Mouse (Mus musculus) embryonic stem cell, embryonic (primary cell): ENCODE data around the gene Prpf40a.

ENCODE experiments used
- CTCF ChIA-PET, 4 experiments: fragments of 300-600 bp in 2 of 4; fragments of 350-600 bp in 2 of 4; sonication (Branson Sonifier 250); formaldehyde crosslinking; loops; one replicate each; lab custom pipeline; 2022; ENCODE audit warnings: inconsistent platforms in 2 of 4; lab: Charles Lee
- POLR2A ChIA-PET, 4 experiments: fragments of 300-600 bp in 2 of 4; fragments of 350-600 bp in 2 of 4; sonication (Branson Sonifier 250); formaldehyde crosslinking; loops; one replicate each; lab custom pipeline; 2022; ENCODE audit warnings: antibody characterized with exemption in 4 of 4, inconsistent platforms in 1 of 4; lab: Charles Lee

Gene Prpf40a

GRCm38 (mm10) chr2:53129070-53129469 lies 62.0 kb downstream of the Prpf40a start:
- ChIA-PET POLR2A (no interaction called here), CTCF (no interaction called here)

- ChIA-PET CTCF (interaction anchor here (0.6 to 3.2 kb wide), 7 partner anchors 9 to 376 kb away, joined by 3 to 15 read pairs (median 6); no protein-coding TSS in a partner anchor), POLR2A (interaction anchor here in 1 of 4 experiments (0.8 kb wide), 1 partner anchor 65 kb away, joined by 3 read pairs; the partner anchor contains the start of gene Prpf40a)
These were observed 65.1 kb downstream of the Prpf40a start for GRCm38 (mm10) chr2:53125998-53126397.

DNA sequence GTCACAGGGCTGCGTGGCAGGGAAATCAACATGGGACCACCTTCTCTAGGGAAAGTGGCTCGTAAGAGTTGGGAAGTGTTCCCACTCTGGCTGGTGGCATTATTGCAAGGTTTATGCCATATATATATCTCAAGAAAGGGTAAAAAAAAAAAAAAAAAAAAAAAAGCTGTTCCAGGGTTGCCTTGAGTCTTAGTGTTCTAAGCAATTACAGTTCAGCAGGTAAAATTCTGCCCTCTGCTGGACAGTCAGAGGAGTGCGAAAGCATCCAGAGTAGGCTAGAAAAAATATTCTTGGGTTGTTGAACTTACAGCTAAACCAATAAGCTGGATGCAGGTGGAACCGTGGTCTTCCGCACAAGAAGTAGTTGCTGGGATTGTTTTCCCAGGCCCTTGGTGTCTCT lies 69.3 kb downstream of the Prpf40a start:
- ChIA-PET CTCF (interaction anchor here (0.5 to 2.9 kb wide), 54 partner anchors 9 to 1925 kb away, joined by 3 to 25 read pairs (median 5); partner anchors contain the start of genes Stam2 (in 2 of the 4), Arl5a (in 1 of the 4), Arl6ip6 (in 1 of the 4) and Prpf40a (in 1 of the 4)), POLR2A (interaction anchor here in 3 of 4 experiments (0.6 to 1.4 kb wide), 9 partner anchors 10 to 489 kb away, joined by 3 to 6 read pairs (median 5); partner anchors contain the start of genes Arl6ip6 (in 1 of the 3) and Prpf40a (in 1 of the 3))

- CTCF ChIA-PET: interaction anchor here (0.6 to 3.7 kb wide), 13 partner anchors 9 to 366 kb away, joined by 3 to 21 read pairs (median 5); partner anchors contain the start of gene Stam2 (in 1 of the 4)
- POLR2A ChIA-PET: interaction anchor here (0.6 to 2.1 kb wide), 8 partner anchors 15 to 882 kb away, joined by 3 to 7 read pairs (median 4); partner anchors contain the start of gene Stam2 (in 2 of the 4)
These were observed 82.5 kb downstream of the Prpf40a start for GRCm38 (mm10) chr2:53108547-53108946.

- POLR2A ChIA-PET: interaction anchor here in 2 of 4 experiments (0.8 to 1.2 kb wide), 2 partner anchors 11 to 85 kb away, joined by 3 read pairs; partner anchors contain the start of genes Arl6ip6 (in 1 of the 2) and Prpf40a (in 1 of the 2)
- CTCF ChIA-PET: interaction anchor here in 3 of 4 experiments (0.5 to 1.4 kb wide), 4 partner anchors 16 to 350 kb away, joined by 3 to 6 read pairs (median 5); no protein-coding TSS in a partner anchor
These were observed 84.6 kb downstream of the Prpf40a start for GRCm38 (mm10) chr2:53106472-53106871.

DNA sequence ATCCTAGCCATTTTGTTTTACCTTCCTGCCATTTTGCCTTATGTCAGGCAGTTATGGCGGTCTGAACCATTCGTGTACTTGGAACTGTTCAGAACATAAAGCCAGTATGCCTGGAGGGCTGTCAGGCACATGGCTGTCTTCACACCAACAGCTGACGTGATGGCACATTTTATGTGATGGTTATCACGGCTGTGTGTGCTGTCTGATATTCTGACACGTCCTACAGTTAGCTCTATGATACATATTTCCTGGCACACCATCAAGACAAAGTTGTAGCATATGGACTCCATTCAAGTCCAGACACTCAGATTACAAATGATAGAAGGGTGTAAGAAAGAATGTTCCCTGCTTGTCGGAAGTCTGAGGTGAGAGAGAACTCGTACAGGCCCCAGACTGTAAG lies 85.0 kb downstream of the Prpf40a start:
- ChIA-PET CTCF (interaction anchor here in 3 of 4 experiments (0.5 to 1.4 kb wide), 4 partner anchors 16 to 350 kb away, joined by 3 to 6 read pairs (median 5); no protein-coding TSS in a partner anchor), POLR2A (interaction anchor here in 2 of 4 experiments (0.8 to 0.9 kb wide), 2 partner anchors 11 to 24 kb away, joined by 3 read pairs; no protein-coding TSS in a partner anchor)

DNA sequence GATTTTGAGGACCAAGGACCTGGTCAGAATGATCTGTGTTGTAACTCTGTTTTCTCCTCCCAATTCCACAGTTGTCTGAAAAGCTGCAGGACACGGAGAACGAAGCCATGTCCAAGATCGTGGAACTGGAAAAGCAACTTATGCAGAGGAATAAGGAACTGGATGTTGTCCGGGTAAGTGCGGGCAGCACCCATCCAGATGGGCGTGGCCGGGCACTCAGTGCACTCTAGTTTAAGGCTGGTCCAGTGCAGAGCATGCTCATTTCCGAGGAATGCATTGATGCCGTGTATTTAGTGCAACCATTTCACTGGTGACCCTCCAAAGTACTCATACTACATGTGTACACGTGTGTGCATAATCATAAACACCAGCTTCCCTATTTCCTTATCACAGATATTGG lies 85.7 kb downstream of the Prpf40a start:
- POLR2A ChIA-PET: interaction anchor here in 1 of 4 experiments (0.9 kb wide), 1 partner anchor 24 kb away, joined by 3 read pairs; no protein-coding TSS in a partner anchor
- CTCF ChIA-PET: interaction anchor here in 2 of 4 experiments (0.6 to 1.4 kb wide), 2 partner anchors 17 to 349 kb away, joined by 5 read pairs; no protein-coding TSS in a partner anchor

GRCm38 (mm10) chr2:53102901-53103300 lies 88.2 kb downstream of the Prpf40a start:
- POLR2A ChIA-PET: interaction anchor here in 1 of 4 experiments (0.6 to 1.3 kb wide), 3 partner anchors 14 to 424 kb away, joined by 3 to 4 read pairs (median 3); partner anchors contain the start of genes Arl6ip6 and Prpf40a
- CTCF ChIA-PET: interaction anchor here in 1 of 4 experiments (1.1 kb wide), 1 partner anchor 96 kb away, joined by 4 read pairs; no protein-coding TSS in a partner anchor

- CTCF ChIA-PET: interaction anchor here in 1 of 4 experiments (1.1 to 1.4 kb wide), 2 partner anchors 20 to 95 kb away, joined by 3 to 4 read pairs; no protein-coding TSS in a partner anchor
- POLR2A ChIA-PET: interaction anchor here in 1 of 4 experiments (0.6 to 1.6 kb wide), 3 partner anchors 11 to 423 kb away, joined by 3 to 4 read pairs (median 3); no protein-coding TSS in a partner anchor
These were observed 89.0 kb downstream of the Prpf40a start for GRCm38 (mm10) chr2:53101885-53102740.

- POLR2A ChIA-PET: no interaction called here
- CTCF ChIA-PET: no interaction called here
These were observed 91.0 kb downstream of the Prpf40a start for GRCm38 (mm10) chr2:53100093-53100492.

DNA sequence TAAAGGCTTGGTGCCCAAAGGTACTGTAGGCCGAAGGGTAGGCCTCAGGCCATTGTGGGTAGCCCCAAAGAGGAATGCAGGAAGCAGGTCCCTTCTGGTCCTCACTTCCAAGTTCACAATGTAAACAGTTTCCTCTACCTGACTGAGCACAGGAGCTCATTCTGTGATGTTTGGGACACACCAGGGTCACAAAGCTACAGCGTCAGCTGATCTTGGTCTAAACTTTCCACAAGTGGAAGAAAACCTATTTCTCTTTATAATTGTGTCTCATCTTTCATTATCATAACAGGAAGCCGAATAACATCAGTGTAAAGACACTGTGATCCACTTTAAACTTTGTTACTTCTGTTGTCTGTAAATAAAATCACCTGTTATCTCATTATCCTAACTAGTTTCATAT lies 95.6 kb downstream of the Prpf40a start:
- CTCF ChIA-PET: interaction anchor here in 1 of 4 experiments (1.0 kb wide), 1 partner anchor 339 kb away, joined by 3 read pairs; no protein-coding TSS in a partner anchor

DNA sequence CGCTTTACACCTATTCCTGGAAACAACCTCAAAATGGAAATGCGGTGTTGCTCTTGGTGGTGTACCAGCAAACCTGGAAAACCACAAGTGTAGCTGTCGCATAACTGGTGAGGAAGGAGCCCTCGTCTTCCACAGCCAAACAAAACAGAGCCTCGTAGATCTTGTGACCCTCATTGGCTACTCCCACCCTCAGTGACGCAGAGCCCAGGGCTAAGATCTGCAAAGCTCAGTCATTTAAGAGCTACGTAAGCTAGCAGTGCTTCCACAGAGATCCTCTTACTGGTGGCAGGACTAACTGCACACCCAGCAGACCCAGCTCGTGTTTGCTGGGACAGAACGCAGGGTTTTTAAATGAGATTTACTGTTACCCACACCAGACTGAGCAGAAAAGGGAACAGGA lies 96.1 kb downstream of the Prpf40a start:
- POLR2A ChIA-PET: interaction anchor here in 3 of 4 experiments (0.5 to 1.1 kb wide), 5 partner anchors 71 to 209 kb away, joined by 3 to 5 read pairs (median 5); partner anchors contain the start of genes Arl6ip6 (in 1 of the 3) and Prpf40a (in 1 of the 3)
- CTCF ChIA-PET: interaction anchor here in 2 of 4 experiments (0.7 to 1.4 kb wide), 3 partner anchors 9 to 187 kb away, joined by 3 to 6 read pairs (median 3); no protein-coding TSS in a partner anchor

More for the DNA sequence above, 95.6 kb downstream of the Prpf40a start:
- POLR2A ChIA-PET: interaction anchor here in 1 of 4 experiments (1.1 kb wide), 1 partner anchor 210 kb away, joined by 3 read pairs; no protein-coding TSS in a partner anchor

DNA sequence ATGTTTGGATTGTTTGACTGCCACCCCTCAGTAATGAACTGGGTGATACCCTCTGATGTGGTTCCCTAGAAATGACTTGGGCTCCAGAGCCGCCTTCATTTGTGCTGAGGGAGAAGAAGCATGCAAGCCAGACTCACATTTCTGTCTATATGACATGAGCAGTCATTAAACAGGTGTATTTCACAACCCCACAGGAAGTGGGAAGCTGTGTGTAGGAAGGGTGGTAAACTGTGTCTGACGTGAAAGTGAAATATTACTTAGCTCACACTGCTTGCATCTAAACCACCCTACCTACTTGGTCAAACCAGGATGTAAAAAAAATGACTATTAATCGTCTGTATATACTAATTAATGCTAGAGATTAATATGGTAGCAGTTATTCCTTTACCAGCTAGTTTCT lies 102.3 kb downstream of the Prpf40a start:
- ChIA-PET POLR2A (interaction anchor here in 1 of 4 experiments (1.4 kb wide), 1 partner anchor 150 kb away, joined by 3 read pairs; no protein-coding TSS in a partner anchor), CTCF (interaction anchor here in 3 of 4 experiments (0.6 to 1.9 kb wide), 5 partner anchors 22 to 1152 kb away, joined by 3 to 5 read pairs (median 3); no protein-coding TSS in a partner anchor)

GRCm38 (mm10) chr2:53085617-53086202 lies 105.4 kb downstream of the Prpf40a start:
- ChIA-PET POLR2A (no interaction called here), CTCF (interaction anchor here (0.6 to 2.6 kb wide), 38 partner anchors 8 to 1000 kb away, joined by 3 to 18 read pairs (median 3); partner anchors contain the start of gene Rprm (in 1 of the 4))
